Mouse (Mus musculus): ENCODE data around the gene Gnaz. TPM values are rescaled to one million over a fixed set of nuclear protein-coding genes. Genes with fewer than 3 reads are reported as not detected.

The Gnaz gene
- polyA plus RNA-seq, 1 experiment from 2014 or later, result 54.3 TPM

DNA sequence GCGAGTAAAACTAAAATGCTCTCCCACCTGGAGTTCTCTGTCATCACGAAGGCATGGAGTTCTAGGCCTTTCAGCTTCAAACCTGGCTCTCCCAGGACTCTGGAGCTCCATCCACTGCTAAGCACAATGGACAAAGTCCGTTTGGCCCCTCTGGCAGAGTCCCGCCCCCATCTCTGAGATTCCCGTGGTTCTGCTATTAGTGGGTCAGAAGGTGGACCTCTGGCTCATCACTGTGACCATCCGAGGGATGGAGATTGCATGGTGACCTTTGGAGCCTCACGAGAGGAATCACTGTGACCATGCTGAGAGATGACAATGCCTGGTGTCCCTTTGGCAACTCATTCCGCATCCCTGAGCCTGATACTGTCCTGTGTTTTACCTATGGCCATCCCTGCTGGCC is 85.9 kb downstream of the Gnaz start:
- WGBS, result 83% methylated on average over 8 of the region's 8 CpGs
- no peaks in the 10 kb centered on the region for H3K9me3 ChIP-seq (ENCODE audit: control insufficient read depth, low read length)
- H3K4me1 ChIP-seq (replicated peaks; ENCODE audit: control insufficient read depth, insufficient read depth, low read length), result peaks cover 10% of the 10 kb centered on the region
- H3K36me3 ChIP-seq (ENCODE audit: control insufficient read depth, insufficient read depth), result no peaks in the 10 kb centered on the region
- H3K27ac ChIP-seq (ENCODE audit: low read length), result no peak overlapping the region
- no peak overlapping the region for H3K9ac ChIP-seq (replicated peaks; ENCODE audit: low read depth, low read length)
- H3K4me3 ChIP-seq (replicated peaks; ENCODE audit: low read length), result no peak overlapping the region
- H3K4me2 ChIP-seq (ENCODE audit: low read length), result no peak overlapping the region
- no peaks in the 10 kb centered on the region for H3K27me3 ChIP-seq (replicated peaks; ENCODE audit: control insufficient read depth, insufficient read depth, low read length)
- ATAC-seq, result no peak

DNA sequence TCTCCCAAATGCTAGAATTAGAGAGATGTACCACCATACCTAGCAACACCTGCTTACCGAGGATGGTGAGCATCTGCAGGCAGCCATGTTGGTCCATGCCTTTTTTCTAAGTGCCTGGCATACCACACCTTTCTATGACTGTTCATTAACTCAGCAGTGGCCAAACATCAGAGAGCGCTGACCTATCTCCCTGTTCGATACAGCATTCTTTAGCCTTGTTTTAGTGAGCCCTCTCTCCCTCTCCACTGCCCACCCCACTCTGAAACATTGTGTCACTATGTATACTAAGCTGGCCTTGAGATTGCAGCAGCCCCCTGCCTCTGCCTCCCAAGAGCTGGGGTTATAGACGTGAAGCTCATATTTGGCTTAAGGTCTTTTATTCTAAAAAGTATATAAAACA is 86.7 kb downstream of the Gnaz start:
- H3K4me1 ChIP-seq (replicated peaks; ENCODE audit: control insufficient read depth, insufficient read depth, low read length), result peaks cover 10% of the 10 kb centered on the region
- no peaks in the 10 kb centered on the region for H3K36me3 ChIP-seq (ENCODE audit: control insufficient read depth, insufficient read depth)
- no peak overlapping the region for H3K4me2 ChIP-seq (ENCODE audit: low read length)
- no peaks in the 10 kb centered on the region for H3K9me3 ChIP-seq (ENCODE audit: control insufficient read depth, low read length)
- no peak for ATAC-seq
- WGBS, result 84% methylated on average over 4 of the region's 4 CpGs
- no peak overlapping the region for H3K9ac ChIP-seq (replicated peaks; ENCODE audit: low read depth, low read length)
- no peak overlapping the region for H3K27ac ChIP-seq (ENCODE audit: low read length)
- no peaks in the 10 kb centered on the region for H3K27me3 ChIP-seq (replicated peaks; ENCODE audit: control insufficient read depth, insufficient read depth, low read length)
- no peak overlapping the region for H3K4me3 ChIP-seq (replicated peaks; ENCODE audit: low read length)

DNA sequence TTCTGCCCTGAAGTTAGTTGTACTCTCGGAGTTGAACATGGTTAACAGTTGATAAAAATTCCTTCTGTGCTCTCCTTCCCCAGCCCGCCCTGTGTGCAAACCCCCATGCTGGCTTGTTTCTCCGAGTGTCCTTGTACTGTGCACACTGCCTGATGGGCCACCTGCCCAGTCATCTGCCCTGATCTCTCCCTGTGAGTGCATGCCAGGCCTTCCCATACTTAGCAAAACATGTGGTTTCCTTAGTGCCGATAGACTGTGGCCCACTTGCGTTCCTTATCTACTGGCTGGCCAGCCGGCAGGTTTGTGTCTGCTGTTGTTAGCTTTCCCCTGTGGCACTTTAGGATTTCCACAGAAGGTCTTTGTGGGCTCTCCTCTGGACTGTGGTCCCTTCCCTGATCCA is 87.1 kb downstream of the Gnaz start:
- 83% methylated on average over 6 of the region's 6 CpGs for WGBS
- H3K9me3 ChIP-seq (ENCODE audit: control insufficient read depth, low read length), result no peaks in the 10 kb centered on the region
- H3K4me3 ChIP-seq (replicated peaks; ENCODE audit: low read length), result no peak overlapping the region
- no peak overlapping the region for H3K27ac ChIP-seq (ENCODE audit: low read length)
- no peak overlapping the region for H3K4me2 ChIP-seq (ENCODE audit: low read length)
- H3K36me3 ChIP-seq (ENCODE audit: control insufficient read depth, insufficient read depth), result no peaks in the 10 kb centered on the region
- no peaks in the 10 kb centered on the region for H3K27me3 ChIP-seq (replicated peaks; ENCODE audit: control insufficient read depth, insufficient read depth, low read length)
- H3K9ac ChIP-seq (replicated peaks; ENCODE audit: low read depth, low read length), result no peak overlapping the region
- peaks cover 10% of the 10 kb centered on the region for H3K4me1 ChIP-seq (replicated peaks; ENCODE audit: control insufficient read depth, insufficient read depth, low read length)
- no peak for ATAC-seq

DNA sequence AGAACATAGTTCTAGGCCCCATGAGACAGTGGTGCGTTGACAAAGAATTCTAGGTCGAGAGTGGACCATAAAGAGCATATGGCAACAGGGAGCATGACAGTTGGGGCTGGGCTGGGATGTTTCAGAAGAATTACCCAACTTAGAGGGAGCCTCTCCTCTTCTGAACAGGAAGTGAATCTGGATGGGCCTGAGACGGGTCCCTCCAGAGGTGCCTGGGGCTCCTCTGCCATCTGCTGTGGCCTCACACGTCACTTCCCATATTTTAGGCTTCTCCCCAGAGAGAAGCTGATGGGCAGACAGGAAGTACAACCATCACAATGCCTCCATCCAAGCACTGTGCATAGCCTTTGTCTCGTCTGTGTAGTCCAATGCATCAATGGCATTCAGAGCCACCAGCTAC is 88.7 kb downstream of the Gnaz start:
- 74% methylated on average over 5 of the region's 5 CpGs for WGBS
- no peak for ATAC-seq

DNA sequence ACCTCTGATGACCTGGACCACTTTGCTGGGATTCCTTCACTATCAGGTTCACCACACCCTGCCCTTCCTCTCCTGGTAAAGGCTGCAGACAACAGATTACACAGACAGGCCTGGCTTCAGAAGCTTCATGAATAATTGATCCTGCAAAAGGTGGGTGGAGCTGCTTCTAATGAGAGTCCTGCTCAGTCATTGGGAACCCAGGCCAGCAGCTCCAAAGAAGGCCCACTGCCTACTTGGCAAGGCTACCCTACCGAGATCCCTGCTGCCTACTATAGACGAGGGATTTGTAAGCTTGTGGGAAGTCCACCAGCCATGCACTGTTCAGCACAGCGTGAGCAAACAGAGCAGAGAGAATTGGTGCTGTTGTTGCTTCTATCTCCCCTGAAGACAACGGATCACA is 89.3 kb downstream of the Gnaz start:
- Histone ChIP-seq H3K4me3 (replicated peaks; ENCODE audit: low read length) (no peak overlapping the region), H3K9me3 (ENCODE audit: control insufficient read depth, low read length) (no peaks in the 10 kb centered on the region), H3K4me2 (ENCODE audit: low read length) (no peak overlapping the region), H3K9ac (replicated peaks; ENCODE audit: low read depth, low read length) (no peak overlapping the region), H3K27me3 (replicated peaks; ENCODE audit: control insufficient read depth, insufficient read depth, low read length) (no peaks in the 10 kb centered on the region), H3K36me3 (ENCODE audit: control insufficient read depth, insufficient read depth) (no peaks in the 10 kb centered on the region), H3K27ac (ENCODE audit: low read length) (no peak overlapping the region; the same call in 1 of the 2 replicates), H3K4me1 (replicated peaks; ENCODE audit: control insufficient read depth, insufficient read depth, low read length) (peaks cover 17% of the 10 kb centered on the region)
- WGBS, result 3% methylated on average over 4 of the region's 4 CpGs
- ATAC-seq, result peak; percentile 19; the same call in 1 of the 2 replicates

More for the DNA sequence above, 88.7 kb downstream of the Gnaz start:
- H3K9ac ChIP-seq (replicated peaks; ENCODE audit: low read depth, low read length), result no peak overlapping the region
- H3K9me3 ChIP-seq (ENCODE audit: control insufficient read depth, low read length), result no peaks in the 10 kb centered on the region
- H3K36me3 ChIP-seq (ENCODE audit: control insufficient read depth, insufficient read depth), result no peaks in the 10 kb centered on the region
- no peak overlapping the region for H3K27ac ChIP-seq (ENCODE audit: low read length)
- H3K4me3 ChIP-seq (replicated peaks; ENCODE audit: low read length), result no peak overlapping the region
- H3K27me3 ChIP-seq (replicated peaks; ENCODE audit: control insufficient read depth, insufficient read depth, low read length), result no peaks in the 10 kb centered on the region
- no peak overlapping the region for H3K4me2 ChIP-seq (ENCODE audit: low read length)
- H3K4me1 ChIP-seq (replicated peaks; ENCODE audit: control insufficient read depth, insufficient read depth, low read length), result peaks cover 17% of the 10 kb centered on the region

DNA sequence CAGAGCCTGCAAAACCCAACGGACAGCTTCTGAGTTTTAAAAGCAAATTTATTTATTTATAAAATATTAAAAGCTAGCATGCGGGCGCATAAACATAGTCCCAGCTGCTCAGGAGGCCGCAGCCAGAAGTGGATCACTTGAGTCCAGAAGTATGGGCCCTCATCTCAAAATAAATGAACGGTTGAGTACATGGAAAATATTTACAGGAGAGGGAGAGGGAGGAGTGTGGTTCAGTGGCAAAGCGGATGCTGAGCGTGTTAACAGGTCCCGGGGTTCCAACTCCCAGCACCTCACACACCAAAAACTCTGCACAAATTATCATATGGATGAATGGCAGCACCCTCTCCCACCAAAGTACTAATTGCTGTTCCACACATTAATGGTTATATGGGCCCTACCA is 91.4 kb downstream of the Gnaz start:
- no peaks in the 10 kb centered on the region for H3K36me3 ChIP-seq (ENCODE audit: control insufficient read depth, insufficient read depth)
- H3K9ac ChIP-seq (replicated peaks; ENCODE audit: low read depth, low read length), result no peak overlapping the region
- H3K4me1 ChIP-seq (replicated peaks; ENCODE audit: control insufficient read depth, insufficient read depth, low read length), result peaks cover 37% of the 10 kb centered on the region
- no peak overlapping the region for H3K4me2 ChIP-seq (ENCODE audit: low read length)
- no peaks in the 10 kb centered on the region for H3K27me3 ChIP-seq (replicated peaks; ENCODE audit: control insufficient read depth, insufficient read depth, low read length)
- ATAC-seq, result no peak
- H3K27ac ChIP-seq (ENCODE audit: low read length), result no peak overlapping the region
- WGBS, result 84% methylated on average over 8 of the region's 8 CpGs
- H3K9me3 ChIP-seq (ENCODE audit: control insufficient read depth, low read length), result no peaks in the 10 kb centered on the region
- H3K4me3 ChIP-seq (replicated peaks; ENCODE audit: low read length), result no peak overlapping the region

DNA sequence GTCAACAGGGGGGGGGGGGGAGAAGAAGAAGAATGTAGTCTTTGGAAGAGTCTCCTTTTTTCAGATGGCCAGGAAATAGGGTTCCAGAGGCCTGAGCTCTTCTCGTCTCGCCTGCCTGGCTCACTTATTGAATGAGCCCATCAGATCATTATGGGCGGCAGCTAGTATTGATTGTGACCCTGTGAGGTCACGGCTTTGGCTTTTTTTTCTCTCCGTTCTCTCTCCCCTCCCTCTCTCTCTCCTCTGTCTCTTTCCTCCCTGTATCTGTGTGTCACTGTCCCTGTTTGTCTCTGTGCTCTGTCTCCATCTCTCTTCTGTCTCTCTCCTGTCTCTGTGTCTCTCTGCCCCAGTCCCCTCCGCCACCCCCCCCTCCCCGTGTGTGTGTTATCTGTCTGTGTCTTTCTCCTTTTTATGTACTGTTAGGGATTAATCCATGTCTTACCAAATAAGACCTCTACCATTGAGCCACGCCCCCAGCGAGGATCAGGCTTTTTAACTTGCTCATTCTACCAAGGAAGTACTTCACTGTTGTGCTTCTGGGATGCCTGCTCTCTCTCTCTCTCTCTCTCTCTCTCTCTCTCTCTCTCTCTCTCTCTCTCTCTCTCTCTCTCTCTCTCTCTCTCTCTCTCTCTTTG is 91.9 kb downstream of the Gnaz start:
- Histone ChIP-seq H3K9me3 (ENCODE audit: control insufficient read depth, low read length) (no peaks in the 10 kb centered on the region), H3K36me3 (ENCODE audit: control insufficient read depth, insufficient read depth) (no peaks in the 10 kb centered on the region), H3K4me1 (replicated peaks; ENCODE audit: control insufficient read depth, insufficient read depth, low read length) (peaks cover 42% of the 10 kb centered on the region), H3K27ac (ENCODE audit: low read length) (no peak overlapping the region), H3K4me3 (replicated peaks; ENCODE audit: low read length) (no peak overlapping the region), H3K9ac (replicated peaks; ENCODE audit: low read depth, low read length) (no peak overlapping the region), H3K27me3 (replicated peaks; ENCODE audit: control insufficient read depth, insufficient read depth, low read length) (no peaks in the 10 kb centered on the region), H3K4me2 (ENCODE audit: low read length) (no peak overlapping the region)
- no peak for ATAC-seq
- WGBS, result 17% methylated on average over 9 of the region's 9 CpGs

DNA sequence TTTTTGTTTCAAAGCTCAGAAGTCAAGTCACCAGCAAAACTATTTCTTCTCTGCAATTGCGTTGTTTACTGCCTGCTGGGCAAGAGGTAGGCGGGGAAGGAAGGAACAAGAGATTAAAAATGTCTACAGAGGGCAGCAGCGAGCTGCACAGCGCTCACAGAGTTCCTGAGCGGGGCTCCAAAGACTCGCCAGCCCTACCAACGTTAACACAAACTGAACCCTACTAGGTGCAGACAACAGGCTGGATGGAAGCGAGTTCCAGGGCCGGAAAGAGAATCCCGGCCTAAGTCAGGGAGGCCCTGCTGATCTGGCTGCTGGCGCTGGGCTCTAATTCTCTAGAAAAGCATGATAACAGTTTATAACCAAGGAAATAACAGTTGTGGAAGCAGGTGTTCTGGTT is 92.4 kb downstream of the Gnaz start:
- Histone ChIP-seq H3K27ac (ENCODE audit: low read length) (no peak overlapping the region), H3K27me3 (replicated peaks; ENCODE audit: control insufficient read depth, insufficient read depth, low read length) (no peaks in the 10 kb centered on the region), H3K9ac (replicated peaks; ENCODE audit: low read depth, low read length) (no peak overlapping the region), H3K4me1 (replicated peaks; ENCODE audit: control insufficient read depth, insufficient read depth, low read length) (peaks cover 48% of the 10 kb centered on the region), H3K4me3 (replicated peaks; ENCODE audit: low read length) (no peak overlapping the region), H3K9me3 (ENCODE audit: control insufficient read depth, low read length) (no peaks in the 10 kb centered on the region), H3K36me3 (ENCODE audit: control insufficient read depth, insufficient read depth) (no peaks in the 10 kb centered on the region), H3K4me2 (ENCODE audit: low read length) (peak overlapping the region; percentile 97; the same call in 1 of the 2 replicates)
- WGBS, result 2% methylated on average over 11 of the region's 11 CpGs
- ATAC-seq, result peak; percentile 36; the same call in 1 of the 2 replicates

DNA sequence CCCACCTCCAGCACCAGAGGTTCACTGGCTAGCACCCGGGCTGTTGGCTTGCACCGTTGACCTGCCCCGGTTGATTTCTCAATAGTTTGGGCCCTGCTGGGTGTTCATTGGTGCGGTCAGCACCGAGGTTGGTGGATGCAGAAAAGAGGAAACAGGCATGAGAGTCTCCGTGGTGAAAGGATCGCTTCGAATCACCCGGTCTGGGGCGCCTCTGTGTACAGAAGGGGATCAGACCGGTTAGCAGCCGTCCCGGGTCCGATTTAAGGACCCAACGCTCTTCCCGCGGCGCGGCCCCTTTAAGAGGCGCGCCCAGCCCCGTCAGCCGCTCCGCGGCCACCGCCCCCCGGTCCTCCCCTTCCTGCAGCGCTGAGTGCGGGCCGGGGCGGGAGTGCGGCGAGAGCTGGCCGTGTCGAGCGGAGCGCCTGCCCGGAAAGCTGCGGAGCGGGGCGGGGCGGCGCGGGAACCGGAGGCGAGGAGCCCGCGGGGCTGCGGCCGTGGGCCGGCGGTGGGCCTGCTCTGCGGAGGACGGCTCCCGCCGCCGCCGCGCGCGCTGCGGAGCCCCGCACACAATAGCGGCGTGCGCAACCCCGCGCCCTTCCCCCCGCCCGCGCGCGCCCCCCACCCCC is 93.4 kb downstream of the Gnaz start, which contains the start of gene Bcr:
Gene Bcr, plus strand, starts transcription at position 376 of the 626 bp plus-strand sequence.
- Histone ChIP-seq H3K27ac (ENCODE audit: low read length) (peak within 1 kb of the TSS; percentile 85), H3K27me3 (replicated peaks; ENCODE audit: control insufficient read depth, insufficient read depth, low read length) (no peaks in the 10 kb centered on the region), H3K4me2 (ENCODE audit: low read length) (peak within 1 kb of the TSS; percentile 97), H3K4me3 (replicated peaks; ENCODE audit: low read length) (peak within 1 kb of the TSS; percentile 93), H3K36me3 (ENCODE audit: control insufficient read depth, insufficient read depth) (no peaks in the 10 kb centered on the region), H3K4me1 (replicated peaks; ENCODE audit: control insufficient read depth, insufficient read depth, low read length) (peaks cover 57% of the 10 kb centered on the region), H3K9me3 (ENCODE audit: control insufficient read depth, low read length) (no peaks in the 10 kb centered on the region), H3K9ac (replicated peaks; ENCODE audit: low read depth, low read length) (peak within 1 kb of the TSS; percentile 75)
- WGBS, result under 1% methylated on average over 47 of the region's 73 CpGs
- ATAC-seq, result peak; percentile 90
